Mouse (Mus musculus): ENCODE measurements around the gene Fam98b. TPM values are rescaled to one million over a fixed set of nuclear protein-coding genes. Genes with fewer than 3 reads are reported as not detected.

Fam98b gene
- polyA plus RNA-seq (2014; fragmentation: Nextera tagmentation; extraction: Ambion mirVana): 12.2 and 13.2 TPM in 2 replicates

DNA sequence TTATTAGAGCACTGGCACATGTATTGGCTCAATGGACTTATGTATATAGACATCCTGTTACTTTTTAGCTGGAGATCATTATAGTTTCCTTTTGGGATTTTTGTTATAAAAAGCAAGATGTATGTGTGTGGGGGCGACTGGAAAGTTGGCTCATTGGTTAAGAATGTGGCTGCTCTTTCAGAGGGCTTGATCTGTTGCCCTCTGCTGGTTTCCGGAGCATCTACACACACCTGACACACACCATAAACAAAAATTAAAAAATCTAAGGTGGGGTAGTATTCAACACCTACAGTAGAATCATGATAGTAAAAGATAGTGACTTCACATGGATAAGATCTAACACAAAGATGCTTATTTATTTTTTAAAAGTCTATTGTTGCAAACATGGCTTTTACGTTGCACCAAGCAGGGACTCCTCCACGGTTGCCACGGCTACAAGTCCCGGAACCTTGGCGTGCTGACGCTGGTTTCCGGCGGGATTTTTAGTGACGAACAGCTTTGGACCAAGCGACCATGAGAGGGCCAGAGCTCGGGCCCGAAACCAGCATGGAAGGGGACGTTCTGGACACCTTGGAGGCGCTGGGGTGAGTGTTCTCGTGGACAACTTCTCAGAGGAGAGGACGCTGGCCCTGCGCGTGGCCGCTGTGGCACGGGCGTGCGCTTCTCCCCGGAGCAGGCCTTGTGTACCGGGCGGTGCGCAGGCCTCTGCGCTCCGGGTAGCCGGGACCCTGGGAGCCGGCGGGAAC lies at the start of gene Fam98b:
TSS of gene Fam98b (plus strand) at position 485 of the 746 bp plus-strand sequence.
- under 1% methylated on average over 33 of the region's 33 CpGs for WGBS

GRCm38 (mm10) chr2:117200869-117201338 lies 48.6 kb upstream of the Fam98b start:
- Histone ChIP-seq H3K27me3 (ENCODE audit: control insufficient read depth, insufficient read depth, low read length) (no peaks in the 10 kb centered on the region), H3K27ac (ENCODE audit: low read length) (no peak overlapping the region), H3K4me1 (ENCODE audit: control insufficient read depth, insufficient read depth, low read length) (peaks cover 8% of the 10 kb centered on the region; the same call in 1 of the 2 replicates), H3K4me2 (replicated peaks; ENCODE audit: low read depth, low read length) (no peak overlapping the region), H3K9me3 (ENCODE audit: control insufficient read depth, low read depth, low read length) (no peaks in the 10 kb centered on the region), H3K9ac (replicated peaks; ENCODE audit: low read depth, low read length) (no peak overlapping the region), H3K36me3 (ENCODE audit: control insufficient read depth, insufficient read depth, low read length) (no peaks in the 10 kb centered on the region), H3K4me3 (ENCODE audit: low read depth, low read length) (no peak overlapping the region)
- WGBS: 30% methylated on average over 9 of the region's 9 CpGs
- ATAC-seq (ENCODE audit: insufficient number of reproducible peaks, insufficient read depth, low FRiP score, low read depth): no peak

More for the DNA sequence above, at the start of gene Fam98b:
- ATAC-seq (ENCODE audit: insufficient number of reproducible peaks, insufficient read depth, low FRiP score, low read depth): peak; percentile 92
- no peaks in the 10 kb centered on the region for H3K27me3 ChIP-seq (ENCODE audit: control insufficient read depth, insufficient read depth, low read length)
- no peaks in the 10 kb centered on the region for H3K4me1 ChIP-seq (ENCODE audit: control insufficient read depth, insufficient read depth, low read length)
- H3K4me2 ChIP-seq (replicated peaks; ENCODE audit: low read depth, low read length): peak within 1 kb of the TSS; percentile 82
- no peaks in the 10 kb centered on the region for H3K9me3 ChIP-seq (ENCODE audit: control insufficient read depth, low read depth, low read length)
- H3K27ac ChIP-seq (ENCODE audit: low read length): peak within 1 kb of the TSS; percentile 84
- no peaks in the 10 kb centered on the region for H3K36me3 ChIP-seq (ENCODE audit: control insufficient read depth, insufficient read depth, low read length)
- H3K9ac ChIP-seq (replicated peaks; ENCODE audit: low read depth, low read length): peak within 1 kb of the TSS; percentile 92
- peak within 1 kb of the TSS; percentile 93 for H3K4me3 ChIP-seq (ENCODE audit: low read depth, low read length)

DNA sequence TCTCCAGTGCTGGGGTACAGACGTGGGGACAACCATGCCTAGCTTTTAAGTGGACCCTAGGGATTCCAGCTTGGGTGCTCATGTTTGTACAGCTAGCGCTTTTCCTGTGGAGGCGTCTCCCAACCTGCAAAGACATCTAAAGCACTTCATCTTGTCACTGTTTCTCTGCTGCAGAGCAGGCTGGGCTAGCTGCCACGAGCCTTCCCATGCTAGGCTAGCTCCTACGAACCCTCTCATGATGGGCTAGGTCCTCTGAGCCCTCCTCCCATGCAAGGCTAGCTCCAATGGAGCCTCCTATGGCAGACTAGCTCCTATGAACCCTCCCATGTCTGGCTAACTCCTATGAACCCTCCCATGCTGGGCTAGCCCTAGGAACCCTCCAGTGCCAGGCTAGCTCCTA lies 46.2 kb upstream of the Fam98b start:
- peaks cover 8% of the 10 kb centered on the region; the same call in 1 of the 2 replicates for H3K4me1 ChIP-seq (ENCODE audit: control insufficient read depth, insufficient read depth, low read length)
- H3K4me2 ChIP-seq (replicated peaks; ENCODE audit: low read depth, low read length): no peak overlapping the region
- H3K9me3 ChIP-seq (ENCODE audit: control insufficient read depth, low read depth, low read length): no peaks in the 10 kb centered on the region
- H3K27me3 ChIP-seq (ENCODE audit: control insufficient read depth, insufficient read depth, low read length): no peaks in the 10 kb centered on the region
- no peaks in the 10 kb centered on the region for H3K36me3 ChIP-seq (ENCODE audit: control insufficient read depth, insufficient read depth, low read length)
- no peak overlapping the region for H3K9ac ChIP-seq (replicated peaks; ENCODE audit: low read depth, low read length)
- H3K27ac ChIP-seq (ENCODE audit: low read length): no peak overlapping the region
- 56% methylated on average over 5 of the region's 5 CpGs for WGBS
- no peak overlapping the region for H3K4me3 ChIP-seq (ENCODE audit: low read depth, low read length)
- no peak for ATAC-seq (ENCODE audit: insufficient number of reproducible peaks, insufficient read depth, low FRiP score, low read depth)

DNA sequence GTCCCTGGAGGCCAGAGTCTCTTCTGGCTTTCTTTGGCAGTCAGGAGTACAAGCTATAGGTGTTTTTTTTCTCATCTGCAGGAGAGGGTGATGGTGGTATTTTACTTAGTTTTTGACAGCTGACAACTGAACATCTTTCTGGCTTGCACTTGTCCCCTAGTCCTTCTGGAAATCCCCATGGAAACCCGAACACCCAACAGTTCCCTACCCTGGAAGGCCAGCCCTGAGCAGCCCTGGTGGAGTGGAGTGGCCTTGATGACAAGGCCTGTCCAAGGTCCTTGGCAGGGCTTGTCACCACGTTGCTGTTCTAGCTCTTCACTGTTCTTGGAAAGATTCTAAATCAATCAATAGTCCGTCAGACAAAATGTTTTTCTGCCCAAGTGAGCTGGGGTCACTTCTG lies 45.0 kb upstream of the Fam98b start:
- H3K9ac ChIP-seq (replicated peaks; ENCODE audit: low read depth, low read length): no peak overlapping the region
- no peak for ATAC-seq (ENCODE audit: insufficient number of reproducible peaks, insufficient read depth, low FRiP score, low read depth)
- peaks cover 8% of the 10 kb centered on the region; the same call in 1 of the 2 replicates for H3K4me1 ChIP-seq (ENCODE audit: control insufficient read depth, insufficient read depth, low read length)
- no peaks in the 10 kb centered on the region for H3K9me3 ChIP-seq (ENCODE audit: control insufficient read depth, low read depth, low read length)
- H3K4me3 ChIP-seq (ENCODE audit: low read depth, low read length): no peak overlapping the region
- WGBS: 65% methylated on average over 3 of the region's 3 CpGs
- H3K27me3 ChIP-seq (ENCODE audit: control insufficient read depth, insufficient read depth, low read length): no peaks in the 10 kb centered on the region
- no peak overlapping the region for H3K27ac ChIP-seq (ENCODE audit: low read length)
- H3K4me2 ChIP-seq (replicated peaks; ENCODE audit: low read depth, low read length): no peak overlapping the region
- no peaks in the 10 kb centered on the region for H3K36me3 ChIP-seq (ENCODE audit: control insufficient read depth, insufficient read depth, low read length)

- WGBS: 75% methylated on average over 6 of the region's 6 CpGs
Observed at GRCm38 (mm10) chr2:117205066-117205465, 44.5 kb upstream of the Fam98b start.

DNA sequence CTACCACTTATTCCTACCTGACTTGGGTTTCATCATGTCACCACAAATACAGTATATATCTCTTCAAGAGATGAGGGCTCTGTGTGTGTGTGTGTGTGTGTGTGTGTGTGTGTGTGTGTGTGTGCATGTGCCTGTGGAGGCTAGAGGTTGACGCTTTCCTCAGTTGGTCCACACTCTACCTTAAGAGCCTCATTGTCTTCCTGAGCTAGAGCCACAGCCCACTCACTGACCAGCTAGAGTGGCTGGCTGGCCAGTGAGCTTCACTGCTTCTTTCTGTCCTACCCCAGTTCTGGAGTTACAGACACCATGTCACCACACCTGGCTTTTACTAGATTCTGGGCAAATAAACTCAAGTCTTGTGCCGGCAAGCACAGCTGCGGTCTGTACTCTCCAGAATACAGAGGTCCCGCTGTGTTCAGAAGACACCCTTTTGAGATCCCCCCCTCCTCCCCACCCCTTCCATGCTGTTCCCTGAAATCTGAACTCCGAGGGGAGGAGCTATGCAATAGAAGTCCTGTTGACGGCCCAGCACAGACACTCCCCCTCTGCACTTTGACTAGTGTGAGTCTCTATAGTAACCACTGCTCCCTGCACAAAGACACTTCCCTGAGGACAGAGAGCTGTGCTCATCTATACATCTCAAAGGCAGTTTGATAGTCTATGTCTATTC lies 39.0 kb upstream of the Fam98b start:
- Histone ChIP-seq H3K27me3 (ENCODE audit: control insufficient read depth, insufficient read depth, low read length) (no peaks in the 10 kb centered on the region), H3K9me3 (ENCODE audit: control insufficient read depth, low read depth, low read length) (no peaks in the 10 kb centered on the region), H3K36me3 (ENCODE audit: control insufficient read depth, insufficient read depth, low read length) (no peaks in the 10 kb centered on the region), H3K4me2 (replicated peaks; ENCODE audit: low read depth, low read length) (peak overlapping the region; percentile 36), H3K27ac (ENCODE audit: low read length) (no peak overlapping the region), H3K9ac (replicated peaks; ENCODE audit: low read depth, low read length) (no peak overlapping the region), H3K4me3 (ENCODE audit: low read depth, low read length) (no peak overlapping the region), H3K4me1 (ENCODE audit: control insufficient read depth, insufficient read depth, low read length) (peaks cover 7% of the 10 kb centered on the region; the same call in 1 of the 2 replicates)
- WGBS: 7% methylated on average over 6 of the region's 6 CpGs
- peak; percentile 97 for ATAC-seq (ENCODE audit: insufficient number of reproducible peaks, insufficient read depth, low FRiP score, low read depth)

More at GRCm38 (mm10) chr2:117205066-117205465, 44.5 kb upstream of the Fam98b start:
- Histone ChIP-seq H3K9me3 (ENCODE audit: control insufficient read depth, low read depth, low read length) (no peaks in the 10 kb centered on the region), H3K36me3 (ENCODE audit: control insufficient read depth, insufficient read depth, low read length) (no peaks in the 10 kb centered on the region), H3K4me2 (replicated peaks; ENCODE audit: low read depth, low read length) (no peak overlapping the region), H3K27ac (ENCODE audit: low read length) (no peak overlapping the region), H3K27me3 (ENCODE audit: control insufficient read depth, insufficient read depth, low read length) (no peaks in the 10 kb centered on the region), H3K4me3 (ENCODE audit: low read depth, low read length) (no peak overlapping the region), H3K4me1 (ENCODE audit: control insufficient read depth, insufficient read depth, low read length) (peaks cover 5% of the 10 kb centered on the region; the same call in 1 of the 2 replicates), H3K9ac (replicated peaks; ENCODE audit: low read depth, low read length) (no peak overlapping the region)
- ATAC-seq (ENCODE audit: insufficient number of reproducible peaks, insufficient read depth, low FRiP score, low read depth): no peak

DNA sequence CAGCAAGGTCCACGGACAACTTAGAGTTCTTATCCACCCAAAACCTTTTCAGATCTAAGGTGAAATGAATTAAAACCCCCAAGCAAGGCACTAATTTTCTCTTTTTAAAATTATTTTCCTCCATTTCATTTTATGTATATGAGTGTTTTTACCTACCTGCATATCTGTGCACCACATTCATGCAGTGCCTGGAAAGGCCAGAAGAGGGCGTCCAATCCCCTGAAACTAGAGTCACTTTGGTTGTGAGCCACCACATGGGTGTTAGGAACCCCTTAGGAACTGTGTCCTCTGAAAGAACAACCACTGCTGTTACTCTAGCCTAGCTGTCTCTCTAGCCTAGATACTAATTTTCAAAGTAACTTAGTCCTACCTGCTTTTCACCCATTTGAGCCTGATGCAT lies 33.4 kb upstream of the Fam98b start:
- H3K27me3 ChIP-seq (ENCODE audit: control insufficient read depth, insufficient read depth, low read length): no peaks in the 10 kb centered on the region
- H3K36me3 ChIP-seq (ENCODE audit: control insufficient read depth, insufficient read depth, low read length): no peaks in the 10 kb centered on the region
- H3K4me3 ChIP-seq (ENCODE audit: low read depth, low read length): no peak overlapping the region
- no peak overlapping the region for H3K9ac ChIP-seq (replicated peaks; ENCODE audit: low read depth, low read length)
- no peak overlapping the region for H3K4me2 ChIP-seq (replicated peaks; ENCODE audit: low read depth, low read length)
- no peak overlapping the region for H3K27ac ChIP-seq (ENCODE audit: low read length)
- 55% methylated on average over 2 of the region's 2 CpGs for WGBS
- H3K4me1 ChIP-seq (ENCODE audit: control insufficient read depth, insufficient read depth, low read length): no peaks in the 10 kb centered on the region
- H3K9me3 ChIP-seq (ENCODE audit: control insufficient read depth, low read depth, low read length): no peaks in the 10 kb centered on the region
- no peak for ATAC-seq (ENCODE audit: insufficient number of reproducible peaks, insufficient read depth, low FRiP score, low read depth)

DNA sequence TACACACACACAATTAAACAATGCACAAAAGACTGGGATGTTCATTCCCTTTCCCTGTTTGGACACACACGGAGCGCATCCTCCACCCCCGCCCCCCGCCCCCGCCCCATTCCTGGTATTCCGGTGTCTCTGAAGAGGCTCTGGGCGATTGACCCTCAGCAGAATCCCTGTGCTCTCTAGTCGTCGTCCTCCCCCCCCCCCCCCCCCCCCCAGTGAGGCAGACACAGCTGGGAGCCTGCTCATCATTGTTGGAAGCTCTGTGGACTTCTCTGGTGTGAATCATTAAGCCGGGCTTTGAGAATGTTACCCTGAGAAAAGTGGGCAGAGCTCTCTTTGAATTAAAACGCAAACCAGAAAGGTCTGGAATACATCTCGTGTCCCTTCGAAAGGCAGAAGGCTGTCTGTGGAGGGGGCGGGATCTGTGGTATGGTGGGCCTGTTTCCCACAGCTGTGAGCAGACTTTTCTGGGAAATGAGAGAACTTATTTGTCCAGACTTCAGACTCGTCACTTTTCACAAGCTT lies 31.8 kb upstream of the Fam98b start:
- H3K27me3 ChIP-seq (ENCODE audit: control insufficient read depth, insufficient read depth, low read length): no peaks in the 10 kb centered on the region
- H3K4me2 ChIP-seq (replicated peaks; ENCODE audit: low read depth, low read length): peak overlapping the region; percentile 13; the same call in 1 of the 2 replicates
- H3K27ac ChIP-seq (ENCODE audit: low read length): peak overlapping the region; percentile 18; the same call in 1 of the 2 replicates
- H3K4me1 ChIP-seq (ENCODE audit: control insufficient read depth, insufficient read depth, low read length): no peaks in the 10 kb centered on the region
- H3K36me3 ChIP-seq (ENCODE audit: control insufficient read depth, insufficient read depth, low read length): no peaks in the 10 kb centered on the region
- WGBS: 10% methylated on average over 14 of the region's 15 CpGs
- H3K9ac ChIP-seq (replicated peaks; ENCODE audit: low read depth, low read length): no peak overlapping the region
- H3K4me3 ChIP-seq (ENCODE audit: low read depth, low read length): no peak overlapping the region
- ATAC-seq (ENCODE audit: insufficient number of reproducible peaks, insufficient read depth, low FRiP score, low read depth): peak; percentile 65; the same call in 1 of the 2 replicates
- no peaks in the 10 kb centered on the region for H3K9me3 ChIP-seq (ENCODE audit: control insufficient read depth, low read depth, low read length)
